Mouse (Mus musculus): Measurements from ENCODE around the gene Nlrp2. TPM values are rescaled to one million over a fixed set of nuclear protein-coding genes. Genes with fewer than 3 reads are reported as not detected.

The Nlrp2 gene
- total RNA-seq (2012; rRNA removed) = not detected in 2 replicates
- not detected for polyA plus RNA-seq (2012; ENCODE audit: insufficient read depth in 1 of 2, insufficient read length in 2 of 2, low read depth in 1 of 2, low replicate concordance in 2 of 2, missing spikeins in 1 of 2)

DNA sequence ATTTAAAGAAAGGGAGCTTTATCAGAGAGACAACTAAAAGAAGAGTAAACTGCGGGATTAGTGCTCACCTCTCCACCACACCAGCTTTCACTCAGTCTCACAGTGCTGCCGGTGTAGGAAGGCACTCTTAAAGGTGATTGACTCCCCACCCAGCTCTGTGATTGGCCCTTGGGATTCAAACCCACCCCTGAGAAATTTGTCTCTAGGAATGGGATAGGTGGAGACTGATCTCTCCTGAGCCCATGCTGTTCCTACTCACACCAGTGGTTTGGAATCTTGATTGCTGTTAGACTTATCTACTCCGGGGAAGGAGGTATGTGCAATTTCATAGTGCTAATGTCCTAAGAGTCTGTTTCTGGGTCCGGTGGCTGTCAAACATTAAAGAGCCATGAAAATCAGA is at the start of gene Nlrp2:
TSS of gene Nlrp2 (minus strand) at position 101 of the 400 bp plus-strand sequence.
- Histone ChIP-seq H3K27me3 (ENCODE audit: control insufficient read depth in 1 of 2, insufficient read depth in 2 of 2, low read length in 2 of 2) (no peaks in the 10 kb centered on the region), H3K9ac (ENCODE audit: control insufficient read depth, low read depth, low read length, poor library complexity, severe bottlenecking) (no peak within 1 kb of the TSS), H3K79me2 (ENCODE audit: control insufficient read depth, insufficient read depth, low read length, poor library complexity) (no peaks in the 10 kb centered on the region), H3K4me3 (ENCODE audit: control insufficient read depth in 1 of 2, insufficient read depth in 1 of 2, low read depth in 2 of 2, low read length in 2 of 2) (no peak within 1 kb of the TSS), H3K36me3 (ENCODE audit: control insufficient read depth in 1 of 2, insufficient read depth in 2 of 2, low read length in 2 of 2) (no peaks in the 10 kb centered on the region), H3K9me3 (replicated peaks; ENCODE audit: insufficient read depth, low read length) (no peaks in the 10 kb centered on the region), H3K4me1 (ENCODE audit: control insufficient read depth in 1 of 2, insufficient read depth in 2 of 2, low read length in 2 of 2) (no peaks in the 10 kb centered on the region), H3K27ac (ENCODE audit: control insufficient read depth, low read depth, low read length) (no peak within 1 kb of the TSS)
- DNase-seq (ENCODE audit: low read depth, low spot score) = no peak
- TF ChIP-seq ZMIZ1 (IDR thresholded peaks at IDR 0.05; ENCODE audit: low read depth, low read length) (no peak), E2F4 (IDR thresholded peaks at IDR 0.05; ENCODE audit: borderline replicate concordance, low read depth, low read length) (no peak), MAZ (IDR thresholded peaks at IDR 0.05; ENCODE audit: low read depth, low read length) (no peak), TAL1 (IDR thresholded peaks at IDR 0.05; ENCODE audit: low read length) (no peak), MYC (IDR thresholded peaks at IDR 0.05; ENCODE audit: low read depth, low read length) (no peak), NRF1 (IDR thresholded peaks at IDR 0.05; ENCODE audit: insufficient read depth, low read depth, low read length, poor library complexity, severe bottlenecking) (no peak), MAFK (IDR thresholded peaks at IDR 0.05; ENCODE audit: borderline replicate concordance, low read depth, low read length) (no peak), MAX (IDR thresholded peaks at IDR 0.05; ENCODE audit: low read length) (no peak), POLR2AphosphoS2 (IDR thresholded peaks at IDR 0.05; ENCODE audit: low read length) (no peak), USF1 (IDR thresholded peaks at IDR 0.05; ENCODE audit: low read depth, low read length) (no peak), ZC3H11A (IDR thresholded peaks at IDR 0.05; ENCODE audit: low read depth, low read length) (no peak), CHD1 (IDR thresholded peaks at IDR 0.05; ENCODE audit: low read depth, low read length) (no peak), UBTF (IDR thresholded peaks at IDR 0.05; ENCODE audit: borderline replicate concordance, insufficient read depth, low read depth, low read length) (no peak), ZKSCAN1 (IDR thresholded peaks at IDR 0.05; ENCODE audit: low read depth, low read length) (no peak), BHLHE40 (IDR thresholded peaks at IDR 0.05; ENCODE audit: borderline replicate concordance, low read depth, low read length) (no peak), ELF1 (IDR thresholded peaks at IDR 0.05; ENCODE audit: low read depth, low read length) (no peak), CHD2 (IDR thresholded peaks at IDR 0.05; ENCODE audit: low read length) (no peak), RAD21 (IDR thresholded peaks at IDR 0.05; ENCODE audit: low read depth, low read length) (no peak), TBP (IDR thresholded peaks at IDR 0.05; ENCODE audit: low read depth, low read length) (no peak)

DNA sequence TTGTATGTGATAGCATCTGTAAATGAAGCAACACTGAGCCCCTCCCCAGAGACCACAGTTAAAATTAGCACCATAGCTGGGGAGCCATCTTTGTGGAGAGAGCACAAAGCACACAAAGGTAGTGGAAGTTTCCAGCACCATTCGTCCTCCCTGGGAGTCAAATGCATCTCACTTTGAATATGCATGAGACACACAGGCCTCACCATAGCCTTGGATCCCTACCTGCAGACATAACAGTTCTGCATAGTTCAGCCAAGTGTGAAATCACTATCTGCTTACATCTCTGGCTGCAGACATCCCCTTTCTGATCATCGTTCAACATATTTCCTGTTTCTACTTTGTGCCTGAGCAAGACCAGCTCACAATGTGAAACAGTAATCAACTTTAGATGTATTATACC is 15.9 kb upstream of the Nlrp2 start:
- Histone ChIP-seq H3K4me3 (ENCODE audit: control insufficient read depth in 1 of 2, insufficient read depth in 1 of 2, low read depth in 2 of 2, low read length in 2 of 2) (no peak overlapping the region), H3K27ac (ENCODE audit: control insufficient read depth, low read depth, low read length) (no peak overlapping the region), H3K27me3 (ENCODE audit: control insufficient read depth in 1 of 2, insufficient read depth in 2 of 2, low read length in 2 of 2) (no peaks in the 10 kb centered on the region), H3K36me3 (ENCODE audit: control insufficient read depth in 1 of 2, insufficient read depth in 2 of 2, low read length in 2 of 2) (no peaks in the 10 kb centered on the region), H3K9ac (ENCODE audit: control insufficient read depth, low read depth, low read length, poor library complexity, severe bottlenecking) (no peak overlapping the region), H3K79me2 (ENCODE audit: control insufficient read depth, insufficient read depth, low read length, poor library complexity) (no peaks in the 10 kb centered on the region), H3K9me3 (replicated peaks; ENCODE audit: insufficient read depth, low read length) (no peaks in the 10 kb centered on the region), H3K4me1 (ENCODE audit: control insufficient read depth in 1 of 2, insufficient read depth in 2 of 2, low read length in 2 of 2) (no peaks in the 10 kb centered on the region)
- TF ChIP-seq TBP (IDR thresholded peaks at IDR 0.05; ENCODE audit: low read depth, low read length) = no peak
- no peak for TF ChIP-seq ZC3H11A (IDR thresholded peaks at IDR 0.05; ENCODE audit: low read depth, low read length)
- no peak for DNase-seq (ENCODE audit: low read depth, low spot score)

All from MEL (cell line).